Mouse (Mus musculus) embryonic facial prominence, embryonic 15.5 days (tissue): ENCODE measurements at regions not wholly inside any gene's neighbourhood (a gene's known extent, or its start where the extent isn't known, plus 50 kb on each side); places are given as distances from the start of the nearest gene placed in this dataset.

ENCODE experiments used
- ATAC-seq: fragments of 200-750 bp; cut with Nextera tagmentation; 2 replicates; pipeline ENCODE4 v1.8.0; 2017; ENCODE audit warnings: low read depth, moderate TSS enrichment; ENCODE audit not compliant: insufficient number of reproducible peaks, low FRiP score, low TSS enrichment
- H3K27ac ChIP-seq: fragments of 300-500 bp; sonication (generic); replicated peaks from 2 replicates; pipeline ENCODE4 v1.5.1; 2015; ENCODE audit warnings: mild to moderate bottlenecking, inconsistent platforms
- H3K27me3 ChIP-seq: fragments of 300-500 bp; sonication (generic); 2 replicates; pipeline ENCODE4 v1.6.1; 2015; ENCODE audit warnings: inconsistent platforms
- H3K36me3 ChIP-seq: fragments of 300-500 bp; sonication (generic); 2 replicates; pipeline ENCODE4 v1.6.1; 2015; ENCODE audit warnings: mild to moderate bottlenecking, inconsistent platforms
- H3K4me1 ChIP-seq: fragments of 300-500 bp; sonication (generic); 2 replicates; pipeline ENCODE4 v1.6.1; 2015; ENCODE audit warnings: inconsistent platforms
- H3K4me2 ChIP-seq: fragments of 300-500 bp; sonication (generic); replicated peaks from 2 replicates; pipeline ENCODE4 v1.6.1; 2015; ENCODE audit warnings: mild to moderate bottlenecking, inconsistent platforms
- H3K4me3 ChIP-seq: fragments of 300-500 bp; sonication (generic); replicated peaks from 2 replicates; pipeline ENCODE4 v1.5.1; 2015; ENCODE audit warnings: mild to moderate bottlenecking, inconsistent platforms
- H3K9ac ChIP-seq: fragments of 300-500 bp; sonication (generic); 2 replicates; pipeline ENCODE4 v1.6.1; 2015; ENCODE audit warnings: inconsistent platforms
- H3K9me3 ChIP-seq: fragments of 300-500 bp; sonication (generic); replicated peaks from 2 replicates; pipeline ENCODE4 v1.6.1; 2016; ENCODE audit warnings: inconsistent platforms
- WGBS: fragments of 180-500 bp; shearing (Covaris S2); methylation state at CpG from one replicate; pipeline ENCODE4 v1.1.7; 2015; 5-methylcytosine and 5-hydroxymethylcytosine counted together

DNA sequence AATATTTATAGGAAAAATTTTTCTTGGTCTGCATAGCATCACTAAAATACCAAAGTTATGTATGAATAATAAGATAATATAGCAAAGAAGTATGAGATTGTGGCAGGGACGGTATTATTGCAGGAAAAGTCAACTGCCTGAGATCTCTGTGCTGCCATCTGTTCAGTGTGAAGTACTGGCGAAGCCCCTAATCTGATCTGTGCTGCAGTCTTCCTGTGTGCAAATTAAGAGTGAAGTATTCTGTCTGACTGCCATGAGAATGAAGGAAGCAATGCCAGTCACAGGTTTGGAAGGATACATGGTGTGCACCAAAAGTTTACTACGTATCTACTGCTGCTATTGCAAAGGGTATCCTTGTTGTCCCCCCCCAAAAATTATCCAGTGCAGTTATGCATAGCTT, 501.5 kb downstream of the Rab28 start:
- H3K9ac ChIP-seq: no peak overlapping the region
- H3K4me3 ChIP-seq: no peak overlapping the region
- H3K4me1 ChIP-seq: no peaks in the 10 kb centered on the region
- H3K36me3 ChIP-seq: no peaks in the 10 kb centered on the region
- H3K27ac ChIP-seq: no peak overlapping the region
- H3K4me2 ChIP-seq: no peak overlapping the region
- H3K9me3 ChIP-seq: no peaks in the 10 kb centered on the region
- H3K27me3 ChIP-seq: no peaks in the 10 kb centered on the region
- 84% methylated on average over 3 of the region's 3 CpGs for WGBS
- ATAC-seq: no peak

GRCm38 (mm10) chr5:41204417-41204816, 503.5 kb downstream of the Rab28 start:
- no peak for ATAC-seq
- H3K36me3 ChIP-seq: no peaks in the 10 kb centered on the region
- H3K4me1 ChIP-seq: no peaks in the 10 kb centered on the region
- H3K27ac ChIP-seq: no peak overlapping the region
- no peak overlapping the region for H3K4me2 ChIP-seq
- H3K4me3 ChIP-seq: no peak overlapping the region
- H3K27me3 ChIP-seq: no peaks in the 10 kb centered on the region
- H3K9me3 ChIP-seq: no peaks in the 10 kb centered on the region
- no peak overlapping the region for H3K9ac ChIP-seq

DNA sequence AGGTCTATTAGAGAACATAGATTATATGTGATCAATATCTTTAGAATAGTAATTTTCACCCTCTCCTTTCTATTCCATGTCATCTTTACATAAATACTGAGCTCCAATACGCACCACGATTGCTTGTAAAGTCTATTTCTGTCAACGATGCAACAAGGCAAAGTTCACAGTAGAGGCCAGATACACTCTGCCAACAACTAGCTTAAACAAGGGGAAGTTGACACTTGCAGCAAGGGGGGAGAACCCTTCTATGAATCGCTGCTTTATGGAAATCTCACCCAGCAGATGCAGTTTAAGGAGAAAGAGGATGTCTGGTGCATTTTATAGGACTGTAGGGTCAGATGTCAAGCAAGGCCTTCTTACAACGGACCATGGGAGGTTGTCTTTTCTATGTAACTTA, 520.8 kb downstream of the Rab28 start:
- no peaks in the 10 kb centered on the region for H3K4me1 ChIP-seq
- H3K27me3 ChIP-seq: no peaks in the 10 kb centered on the region
- no peak for ATAC-seq
- no peak overlapping the region for H3K9ac ChIP-seq
- H3K4me2 ChIP-seq: no peak overlapping the region
- no peaks in the 10 kb centered on the region for H3K9me3 ChIP-seq
- 53% methylated on average over 5 of the region's 5 CpGs for WGBS
- H3K27ac ChIP-seq: no peak overlapping the region
- no peak overlapping the region for H3K4me3 ChIP-seq
- no peaks in the 10 kb centered on the region for H3K36me3 ChIP-seq

DNA sequence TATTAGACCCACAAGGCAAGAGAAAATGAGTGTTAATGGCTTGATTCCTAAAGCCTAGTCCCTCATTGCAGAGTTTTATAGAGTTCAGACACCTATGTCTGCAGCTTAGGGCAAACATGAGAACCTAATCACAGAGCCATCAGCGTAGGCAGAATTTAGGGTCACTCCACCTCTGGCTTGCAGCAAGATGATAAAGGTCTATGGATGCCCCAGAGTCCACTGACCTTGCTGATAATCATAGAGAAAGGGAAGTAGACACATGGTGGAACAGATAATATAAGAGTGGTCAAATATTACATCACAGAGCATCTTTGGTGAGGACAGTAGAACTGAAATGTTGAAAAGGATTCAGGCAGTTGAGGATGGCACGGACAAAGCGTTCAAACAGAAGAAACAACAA, 530.7 kb downstream of the Rab28 start:
- H3K4me2 ChIP-seq: no peak overlapping the region
- no peaks in the 10 kb centered on the region for H3K27me3 ChIP-seq
- no peaks in the 10 kb centered on the region for H3K36me3 ChIP-seq
- no peak overlapping the region for H3K27ac ChIP-seq
- H3K4me3 ChIP-seq: no peak overlapping the region
- no peaks in the 10 kb centered on the region for H3K9me3 ChIP-seq
- no peak overlapping the region for H3K9ac ChIP-seq
- WGBS: 88% methylated on average over 3 of the region's 3 CpGs
- H3K4me1 ChIP-seq: no peaks in the 10 kb centered on the region
- no peak for ATAC-seq

DNA sequence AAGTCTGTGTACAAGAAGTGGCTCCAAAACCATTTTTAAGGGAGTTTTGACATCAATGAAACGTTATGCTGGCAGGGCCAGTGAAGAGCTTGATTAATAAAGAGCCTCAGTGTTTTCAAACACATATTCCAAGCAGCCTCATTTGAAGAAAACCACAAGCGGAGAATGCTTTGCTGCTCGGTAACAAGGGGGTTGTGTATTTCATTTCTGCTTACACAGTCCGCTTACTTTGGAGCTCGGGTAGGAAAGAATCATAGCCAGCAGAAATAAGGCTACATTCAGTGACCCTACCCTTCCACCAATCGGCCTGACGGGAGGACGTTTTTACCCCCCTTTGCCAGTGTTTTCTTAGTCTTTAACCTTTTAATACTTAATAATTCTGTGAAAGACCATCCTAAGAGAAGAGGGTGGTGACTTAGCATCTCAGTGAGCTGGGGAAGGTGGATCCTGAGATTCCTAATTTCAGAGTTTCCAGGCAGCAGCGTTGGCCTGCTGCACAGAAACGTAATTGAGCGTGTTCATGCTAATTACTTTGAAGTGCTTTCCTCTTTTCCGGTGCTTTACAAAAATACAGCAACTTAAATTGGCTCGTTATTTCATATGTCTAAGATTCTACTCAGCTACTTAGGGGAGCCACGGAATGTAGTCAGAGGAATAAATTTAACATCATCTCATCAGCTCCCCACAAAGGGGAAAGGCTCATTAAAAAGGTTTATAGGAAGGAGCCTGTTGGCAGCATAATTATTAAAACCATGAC, 541.9 kb downstream of the Rab28 start:
- 44% methylated on average over 14 of the region's 14 CpGs for WGBS
- Histone ChIP-seq H3K27ac (no peak overlapping the region), H3K9me3 (no peaks in the 10 kb centered on the region), H3K4me3 (no peak overlapping the region), H3K27me3 (no peaks in the 10 kb centered on the region), H3K4me2 (no peak overlapping the region), H3K9ac (no peak overlapping the region), H3K36me3 (no peaks in the 10 kb centered on the region), H3K4me1 (no peaks in the 10 kb centered on the region)
- ATAC-seq: no peak

- Histone ChIP-seq H3K4me1 (no peaks in the 10 kb centered on the region), H3K4me3 (no peak overlapping the region), H3K27ac (no peak overlapping the region), H3K36me3 (no peaks in the 10 kb centered on the region), H3K9ac (no peak overlapping the region), H3K4me2 (no peak overlapping the region), H3K9me3 (no peaks in the 10 kb centered on the region), H3K27me3 (peaks cover 6% of the 10 kb centered on the region; the same call in 1 of the 2 replicates)
- WGBS: 17% methylated on average over 5 of the region's 5 CpGs
- no peak for ATAC-seq
Observed at GRCm38 (mm10) chr5:41125050-41125449, 582.9 kb downstream of the Rab28 start.

DNA sequence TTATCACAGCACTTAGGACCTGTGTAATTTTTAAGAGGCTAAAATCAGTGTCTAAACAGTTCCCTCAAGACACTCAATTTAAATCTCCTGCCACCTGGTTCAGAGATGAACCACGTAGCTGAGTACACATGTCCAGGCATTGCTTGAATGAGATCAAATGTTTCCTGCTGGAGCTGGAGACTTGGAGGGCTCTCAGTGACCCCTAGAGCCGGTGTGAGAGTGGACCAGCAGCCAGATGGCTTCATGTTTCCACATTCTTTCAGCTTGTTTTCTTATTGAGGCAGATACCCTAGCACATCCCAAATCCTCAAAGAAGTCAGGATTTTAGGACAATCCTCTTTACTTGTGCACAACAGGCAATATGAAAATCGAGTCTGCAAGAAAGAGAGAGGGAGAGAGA, 590.3 kb downstream of the Rab28 start:
- 20% methylated on average over 3 of the region's 3 CpGs for WGBS
- no peak overlapping the region for H3K4me2 ChIP-seq

DNA sequence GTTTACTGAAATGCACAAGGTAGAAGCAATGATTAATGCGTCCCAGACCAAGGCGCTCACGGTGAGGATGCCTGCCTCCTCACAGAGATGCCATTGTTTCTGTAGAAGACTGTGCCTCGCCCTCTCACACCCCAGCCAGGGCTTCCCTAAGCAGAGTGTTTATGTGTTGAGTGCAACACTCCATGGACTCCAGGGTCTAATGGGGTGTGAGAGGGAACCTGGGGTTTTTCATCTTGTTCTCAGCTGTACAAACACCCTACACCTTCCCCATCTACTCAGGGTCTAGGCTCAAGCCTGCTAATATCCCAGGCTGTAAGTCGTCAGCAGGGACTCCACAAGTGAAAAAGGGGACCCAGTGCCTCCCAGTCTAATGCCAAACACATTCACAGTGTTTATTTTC, 620.2 kb downstream of the Rab28 start:
- no peak overlapping the region for H3K27ac ChIP-seq
- H3K9ac ChIP-seq: no peak overlapping the region
- no peaks in the 10 kb centered on the region for H3K36me3 ChIP-seq
- no peaks in the 10 kb centered on the region for H3K4me1 ChIP-seq
- H3K4me2 ChIP-seq: no peak overlapping the region
- no peaks in the 10 kb centered on the region for H3K9me3 ChIP-seq
- WGBS: 43% methylated on average over 5 of the region's 5 CpGs
- H3K27me3 ChIP-seq: no peaks in the 10 kb centered on the region
- ATAC-seq: no peak
- no peak overlapping the region for H3K4me3 ChIP-seq

More for the DNA sequence above, 590.3 kb downstream of the Rab28 start:
- Histone ChIP-seq H3K27ac (no peak overlapping the region), H3K4me1 (no peaks in the 10 kb centered on the region), H3K9ac (no peak overlapping the region), H3K27me3 (peaks cover under 1% of the 10 kb centered on the region; the same call in 1 of the 2 replicates), H3K36me3 (no peaks in the 10 kb centered on the region), H3K9me3 (no peaks in the 10 kb centered on the region), H3K4me3 (no peak overlapping the region)
- no peak for ATAC-seq

- 70% methylated on average over 2 of the region's 2 CpGs for WGBS
- ATAC-seq: no peak
Observed at GRCm38 (mm10) chr5:41076412-41076811, 631.5 kb downstream of the Rab28 start.

DNA sequence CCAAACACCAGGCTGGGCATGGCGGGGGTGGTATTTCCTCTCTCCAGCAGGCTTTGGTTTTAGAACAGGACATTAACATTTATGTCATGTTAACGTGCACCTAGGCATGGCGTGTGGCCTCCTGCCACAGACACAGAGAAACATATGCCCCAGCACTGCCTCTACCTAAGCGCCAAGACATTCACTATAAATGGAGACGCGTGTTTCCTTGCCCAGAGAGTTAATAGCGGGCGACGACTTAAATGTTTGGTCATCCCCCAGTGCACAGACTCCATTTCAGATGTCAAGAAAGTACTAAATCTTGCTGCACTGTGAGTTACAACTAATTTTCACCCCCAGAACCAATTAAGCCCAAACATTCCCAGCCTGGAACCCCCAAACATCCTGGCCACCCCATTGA, 646.3 kb downstream of the Rab28 start:
- no peaks in the 10 kb centered on the region for H3K9me3 ChIP-seq
- ATAC-seq: no peak
- 86% methylated on average over 9 of the region's 9 CpGs for WGBS
- no peak overlapping the region for H3K9ac ChIP-seq
- H3K4me2 ChIP-seq: no peak overlapping the region
- H3K36me3 ChIP-seq: no peaks in the 10 kb centered on the region
- no peak overlapping the region for H3K27ac ChIP-seq
- H3K4me3 ChIP-seq: no peak overlapping the region
- H3K27me3 ChIP-seq: no peaks in the 10 kb centered on the region
- H3K4me1 ChIP-seq: no peaks in the 10 kb centered on the region

More at GRCm38 (mm10) chr5:41076412-41076811, 631.5 kb downstream of the Rab28 start:
- Histone ChIP-seq H3K27ac (no peak overlapping the region), H3K4me3 (no peak overlapping the region), H3K27me3 (no peaks in the 10 kb centered on the region), H3K9me3 (no peaks in the 10 kb centered on the region), H3K4me1 (no peaks in the 10 kb centered on the region), H3K4me2 (no peak overlapping the region), H3K36me3 (no peaks in the 10 kb centered on the region), H3K9ac (no peak overlapping the region)

- ATAC-seq: no peak
- H3K36me3 ChIP-seq: no peaks in the 10 kb centered on the region
- H3K4me1 ChIP-seq: no peaks in the 10 kb centered on the region
- no peaks in the 10 kb centered on the region for H3K9me3 ChIP-seq
- no peak overlapping the region for H3K4me2 ChIP-seq
- no peak overlapping the region for H3K27ac ChIP-seq
- no peak overlapping the region for H3K4me3 ChIP-seq
- H3K9ac ChIP-seq: no peak overlapping the region
- H3K27me3 ChIP-seq: no peaks in the 10 kb centered on the region
- 63% methylated on average over 3 of the region's 3 CpGs for WGBS
Observed at GRCm38 (mm10) chr5:41061222-41061621, 646.7 kb downstream of the Rab28 start.

DNA sequence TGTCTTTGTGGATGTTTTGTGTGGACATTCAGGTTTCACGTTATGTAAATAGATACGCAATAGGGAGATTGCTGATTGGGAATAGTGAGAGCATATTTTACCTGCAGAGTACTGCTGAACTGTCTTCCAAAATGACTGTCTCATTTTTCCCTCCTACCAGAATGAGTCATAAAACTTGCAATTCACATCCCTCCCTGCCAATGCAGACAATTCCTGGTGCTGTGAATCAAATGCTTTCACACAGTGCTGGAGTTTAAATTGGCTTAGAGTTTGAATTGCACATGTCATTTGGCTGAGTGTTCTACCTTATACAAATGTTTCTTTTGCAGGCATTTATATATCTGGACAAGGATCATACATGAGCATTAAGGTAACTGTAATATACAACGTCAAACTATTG, 649.9 kb downstream of the Rab28 start:
- Histone ChIP-seq H3K4me3 (no peak overlapping the region), H3K4me1 (no peaks in the 10 kb centered on the region), H3K4me2 (no peak overlapping the region), H3K9ac (no peak overlapping the region), H3K9me3 (no peaks in the 10 kb centered on the region), H3K27me3 (no peaks in the 10 kb centered on the region), H3K36me3 (no peaks in the 10 kb centered on the region), H3K27ac (no peak overlapping the region)
- no peak for ATAC-seq
- WGBS: 84% methylated on average over 3 of the region's 3 CpGs
